Mouse (Mus musculus) hindbrain, embryonic 11.5 days (tissue): ENCODE measurements at regions not wholly inside any gene's neighbourhood (a gene's known extent, or its start where the extent isn't known, plus 50 kb on each side); places are given as distances from the start of the nearest gene placed in this dataset.

Source experiments
- ATAC-seq: fragments of 200-750 bp; cut with Nextera tagmentation; 2 replicates; pipeline ENCODE4 v1.8.0; 2017; ENCODE audit warnings: mild to moderate bottlenecking, moderate TSS enrichment, moderate library complexity; ENCODE audit not compliant: low FRiP score
- DNase-seq: peaks from one replicate; pipeline ENCODE4 v3.0.0-alpha.2; 2015; ENCODE audit warnings: low spot score
- H3K27ac ChIP-seq: fragments of 300-500 bp; sonication (generic); 2 replicates; pipeline ENCODE4 v1.5.1; 2014; ENCODE audit warnings: mild to moderate bottlenecking, low read depth, low read length
- H3K27me3 ChIP-seq: fragments of 300-500 bp; sonication (generic); 2 replicates; pipeline ENCODE4 v1.6.1; 2014; ENCODE audit warnings: mild to moderate bottlenecking, low read length, moderate library complexity, mixed read lengths; ENCODE audit not compliant: control insufficient read depth, insufficient read depth
- H3K36me3 ChIP-seq: fragments of 300-500 bp; sonication (generic); 2 replicates; pipeline ENCODE4 v1.6.1; 2014; ENCODE audit warnings: mild to moderate bottlenecking, low read length, moderate library complexity, mixed read lengths; ENCODE audit not compliant: control insufficient read depth, insufficient read depth
- H3K4me1 ChIP-seq: fragments of 300-500 bp; sonication (generic); replicated peaks from 2 replicates; pipeline ENCODE4 v1.6.1; 2014; ENCODE audit warnings: low read length, mixed read lengths; ENCODE audit not compliant: control insufficient read depth, insufficient read depth
- H3K4me2 ChIP-seq: fragments of 300-500 bp; sonication (generic); replicated peaks from 2 replicates; pipeline ENCODE4 v1.6.1; 2014; ENCODE audit warnings: mild to moderate bottlenecking, low read depth, low read length
- H3K4me3 ChIP-seq: fragments of 300-500 bp; sonication (generic); 2 replicates; pipeline ENCODE4 v1.5.1; 2014; ENCODE audit warnings: low read depth, low read length
- H3K9ac ChIP-seq: fragments of 300-500 bp; sonication (generic); 2 replicates; pipeline ENCODE4 v1.6.1; 2014; ENCODE audit warnings: low read depth, low read length
- H3K9me3 ChIP-seq: fragments of 300-500 bp; sonication (generic); 2 replicates; pipeline ENCODE4 v1.6.1; 2016; ENCODE audit warnings: low read length; ENCODE audit not compliant: control insufficient read depth
- WGBS: fragments of 180-500 bp; shearing (Covaris S2); extraction: QIAGEN DNeasy Blood & Tissue Kit; methylation state at CpG from one replicate; pipeline ENCODE4 v1.1.7; 2014; 5-methylcytosine and 5-hydroxymethylcytosine counted together

GRCm38 (mm10) chr12:25407301-25407700 is 310.4 kb upstream of the Id2 start:
- no peaks in the 10 kb centered on the region for H3K27me3 ChIP-seq
- H3K9ac ChIP-seq: no peak overlapping the region
- no peaks in the 10 kb centered on the region for H3K9me3 ChIP-seq
- no peak overlapping the region for H3K4me3 ChIP-seq
- H3K4me1 ChIP-seq: no peaks in the 10 kb centered on the region
- 96% methylated on average over 2 of the region's 2 CpGs for WGBS
- no peaks in the 10 kb centered on the region for H3K36me3 ChIP-seq
- no peak overlapping the region for H3K4me2 ChIP-seq
- ATAC-seq (no peak), DNase-seq (no peak)
- no peak overlapping the region for H3K27ac ChIP-seq

- H3K4me2 ChIP-seq: no peak overlapping the region
- ATAC-seq (no peak), DNase-seq (no peak)
- no peak overlapping the region for H3K9ac ChIP-seq
- WGBS: 94% methylated on average over 5 of the region's 5 CpGs
- H3K36me3 ChIP-seq: no peaks in the 10 kb centered on the region
- H3K4me1 ChIP-seq: no peaks in the 10 kb centered on the region
- H3K9me3 ChIP-seq: no peaks in the 10 kb centered on the region
- H3K27ac ChIP-seq: no peak overlapping the region
- H3K4me3 ChIP-seq: no peak overlapping the region
- H3K27me3 ChIP-seq: no peaks in the 10 kb centered on the region
Observed at GRCm38 (mm10) chr12:25400326-25400725, 303.4 kb upstream of the Id2 start.

- WGBS: 79% methylated on average over 3 of the region's 3 CpGs
- Histone ChIP-seq H3K4me2 (no peak overlapping the region), H3K9me3 (no peaks in the 10 kb centered on the region), H3K27ac (no peak overlapping the region), H3K36me3 (no peaks in the 10 kb centered on the region), H3K4me3 (no peak overlapping the region), H3K27me3 (no peaks in the 10 kb centered on the region), H3K4me1 (no peaks in the 10 kb centered on the region), H3K9ac (no peak overlapping the region)
- DNase-seq (no peak), ATAC-seq (no peak)
Observed at GRCm38 (mm10) chr12:25398726-25399125, 301.8 kb upstream of the Id2 start.

- no peak for ATAC-seq
- WGBS: 88% methylated on average over 3 of the region's 3 CpGs
Observed at GRCm38 (mm10) chr12:25394326-25394725, 297.4 kb upstream of the Id2 start.

GRCm38 (mm10) chr12:25393501-25393900 is 296.6 kb upstream of the Id2 start:
- H3K27me3 ChIP-seq: no peaks in the 10 kb centered on the region
- no peaks in the 10 kb centered on the region for H3K9me3 ChIP-seq
- DNase-seq (no peak), ATAC-seq (no peak)
- no peak overlapping the region for H3K4me2 ChIP-seq
- 82% methylated on average over 4 of the region's 4 CpGs for WGBS
- no peak overlapping the region for H3K9ac ChIP-seq
- no peak overlapping the region for H3K4me3 ChIP-seq
- H3K4me1 ChIP-seq: no peaks in the 10 kb centered on the region
- no peaks in the 10 kb centered on the region for H3K36me3 ChIP-seq
- H3K27ac ChIP-seq: no peak overlapping the region

More at GRCm38 (mm10) chr12:25394326-25394725, 297.4 kb upstream of the Id2 start:
- Histone ChIP-seq H3K4me2 (no peak overlapping the region), H3K27me3 (no peaks in the 10 kb centered on the region), H3K4me3 (no peak overlapping the region), H3K4me1 (no peaks in the 10 kb centered on the region), H3K9ac (no peak overlapping the region), H3K27ac (no peak overlapping the region), H3K36me3 (no peaks in the 10 kb centered on the region), H3K9me3 (no peaks in the 10 kb centered on the region)
- no peak for DNase-seq

- DNase-seq (no peak), ATAC-seq (no peak)
- no peak overlapping the region for H3K9ac ChIP-seq
- no peak overlapping the region for H3K4me2 ChIP-seq
- H3K4me3 ChIP-seq: no peak overlapping the region
- no peaks in the 10 kb centered on the region for H3K4me1 ChIP-seq
- no peaks in the 10 kb centered on the region for H3K36me3 ChIP-seq
- no peaks in the 10 kb centered on the region for H3K9me3 ChIP-seq
- no peak overlapping the region for H3K27ac ChIP-seq
- no peaks in the 10 kb centered on the region for H3K27me3 ChIP-seq
- 66% methylated on average over 5 of the region's 5 CpGs for WGBS
Observed at GRCm38 (mm10) chr12:25389202-25389601, 292.3 kb upstream of the Id2 start.

- H3K4me1 ChIP-seq: no peaks in the 10 kb centered on the region
- no peaks in the 10 kb centered on the region for H3K36me3 ChIP-seq
- DNase-seq (no peak), ATAC-seq (no peak)
- no peak overlapping the region for H3K9ac ChIP-seq
- no peak overlapping the region for H3K4me3 ChIP-seq
- 53% methylated on average over 5 of the region's 5 CpGs for WGBS
- H3K27ac ChIP-seq: no peak overlapping the region
- no peaks in the 10 kb centered on the region for H3K27me3 ChIP-seq
- no peak overlapping the region for H3K4me2 ChIP-seq
- no peaks in the 10 kb centered on the region for H3K9me3 ChIP-seq
Observed at GRCm38 (mm10) chr12:25387791-25388280, 290.9 kb upstream of the Id2 start.

- H3K9ac ChIP-seq: no peak overlapping the region
- H3K4me3 ChIP-seq: no peak overlapping the region
- no peak overlapping the region for H3K27ac ChIP-seq
- ATAC-seq (no peak), DNase-seq (no peak)
- H3K36me3 ChIP-seq: no peaks in the 10 kb centered on the region
- no peaks in the 10 kb centered on the region for H3K4me1 ChIP-seq
- no peaks in the 10 kb centered on the region for H3K27me3 ChIP-seq
- WGBS: 78% methylated on average over 6 of the region's 6 CpGs
- no peak overlapping the region for H3K4me2 ChIP-seq
- H3K9me3 ChIP-seq: no peaks in the 10 kb centered on the region
Observed at GRCm38 (mm10) chr12:25382961-25383360, 286.0 kb upstream of the Id2 start.

- H3K4me2 ChIP-seq: no peak overlapping the region
- no peaks in the 10 kb centered on the region for H3K36me3 ChIP-seq
- H3K4me3 ChIP-seq: no peak overlapping the region
- H3K27ac ChIP-seq: no peak overlapping the region
- H3K9ac ChIP-seq: no peak overlapping the region
- H3K27me3 ChIP-seq: no peaks in the 10 kb centered on the region
- H3K4me1 ChIP-seq: no peaks in the 10 kb centered on the region
- no peaks in the 10 kb centered on the region for H3K9me3 ChIP-seq
- WGBS: 92% methylated on average over 2 of the region's 2 CpGs
- ATAC-seq (no peak), DNase-seq (no peak)
Observed at GRCm38 (mm10) chr12:25382475-25382874, 285.5 kb upstream of the Id2 start.
